Mouse (Mus musculus) kidney, adult 2 months (tissue): Measurements from ENCODE around the gene Ccdc47.

Experiments used
- CTCF ChIP-seq: fragments of 200-500 bp; conservative IDR thresholded peaks from 2 replicates; pipeline ENCODE4 v1.5.1; 2011; ENCODE audit warnings: low read depth, mild to moderate bottlenecking, control low read depth, low read length, moderate library complexity, mixed read lengths; ENCODE audit not compliant: insufficient read depth, insufficient read length
- POLR2A ChIP-seq: fragments of 200-500 bp; IDR thresholded peaks from one replicate; pipeline ENCODE4 v1.6.1; 2011; ENCODE audit warnings: low read depth, low read length, control low read depth

DNA sequence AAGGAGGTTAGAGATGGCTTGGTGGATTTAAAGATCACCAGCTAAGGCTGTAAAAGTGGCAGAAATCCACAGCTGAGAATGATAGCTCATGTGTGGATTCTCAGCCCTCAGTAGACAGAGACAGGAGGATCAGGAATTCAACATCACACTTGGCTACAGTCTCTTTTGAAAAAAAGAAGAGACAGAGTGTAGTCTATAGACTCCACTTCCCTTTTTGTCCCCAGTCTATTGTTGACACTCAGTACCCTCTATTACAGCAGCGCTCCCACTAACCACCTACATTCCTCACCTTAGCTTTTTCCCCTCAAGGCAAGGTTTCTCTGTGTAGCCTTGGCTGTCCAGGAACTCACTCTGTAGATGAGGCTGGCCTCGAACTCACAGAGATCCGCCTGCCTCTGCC lies 24.4 kb downstream of the Ccdc47 start:
- TF ChIP-seq CTCF = no peak
- TF ChIP-seq POLR2A = no peak
